Mouse (Mus musculus) 416B (cell line): ENCODE data around the gene Ykt6.
A peak's percentile ranks its signal among the peaks of the same experiment; 100 is the strongest.
"Not testable (repeated sequence)": the region's sequence is repeated elsewhere in the genome, so short reads cannot be mapped to it uniquely, and the experiment has no call there.

ENCODE experiments used
- DNase-seq: peaks from one replicate; pipeline ENCODE4 v3.0.0; 2011; ENCODE audit warnings: low read depth

Ykt6 gene

GRCm38 (mm10) chr11:5994880-5995279 is 39.4 kb downstream of the Ykt6 start:
- DNase-seq, result no peak

- DNase-seq, result peak; percentile 88
These were observed 40.5 kb downstream of the Ykt6 start for GRCm38 (mm10) chr11:5995989-5996388.

GRCm38 (mm10) chr11:5998472-5998871 is 43.0 kb downstream of the Ykt6 start:
- no peak for DNase-seq

GRCm38 (mm10) chr11:5999832-6000771 is 44.6 kb downstream of the Ykt6 start:
- peak; percentile 94 for DNase-seq

- DNase-seq, result no peak
These were observed 45.6 kb downstream of the Ykt6 start for GRCm38 (mm10) chr11:6000961-6001682.

- DNase-seq, result no peak
These were observed 46.6 kb downstream of the Ykt6 start for GRCm38 (mm10) chr11:6001981-6002649.

GRCm38 (mm10) chr11:6003046-6003639 is 47.6 kb downstream of the Ykt6 start:
- DNase-seq, result peak; percentile 48

GRCm38 (mm10) chr11:6005374-6006043 is 50.0 kb downstream of the Ykt6 start:
- DNase-seq, result peak; percentile 85

- DNase-seq, result not testable (repeated sequence)
These were observed 51.0 kb downstream of the Ykt6 start for GRCm38 (mm10) chr11:6006351-6007009.

GRCm38 (mm10) chr11:6007010-6007778 is 51.7 kb downstream of the Ykt6 start:
- not testable (repeated sequence) for DNase-seq

- DNase-seq, result not testable (repeated sequence)
These were observed 52.3 kb downstream of the Ykt6 start for GRCm38 (mm10) chr11:6007779-6008128.

- DNase-seq, result not testable (repeated sequence)
These were observed 55.4 kb downstream of the Ykt6 start for GRCm38 (mm10) chr11:6010751-6011482.

GRCm38 (mm10) chr11:6011879-6012278 is 56.4 kb downstream of the Ykt6 start:
- DNase-seq, result no peak

GRCm38 (mm10) chr11:6013359-6013758 is 57.9 kb downstream of the Ykt6 start:
- peak; percentile 25 for DNase-seq

- no peak for DNase-seq
These were observed 59.5 kb downstream of the Ykt6 start for GRCm38 (mm10) chr11:6015011-6015431.

- peak; percentile 62 for DNase-seq
These were observed 60.9 kb downstream of the Ykt6 start for GRCm38 (mm10) chr11:6016368-6016767.

GRCm38 (mm10) chr11:6016797-6017395 is 61.4 kb downstream of the Ykt6 start:
- DNase-seq, result no peak
